Mouse (Mus musculus): Measurements from ENCODE around the gene Pcgf3.

Gene Pcgf3

DNA sequence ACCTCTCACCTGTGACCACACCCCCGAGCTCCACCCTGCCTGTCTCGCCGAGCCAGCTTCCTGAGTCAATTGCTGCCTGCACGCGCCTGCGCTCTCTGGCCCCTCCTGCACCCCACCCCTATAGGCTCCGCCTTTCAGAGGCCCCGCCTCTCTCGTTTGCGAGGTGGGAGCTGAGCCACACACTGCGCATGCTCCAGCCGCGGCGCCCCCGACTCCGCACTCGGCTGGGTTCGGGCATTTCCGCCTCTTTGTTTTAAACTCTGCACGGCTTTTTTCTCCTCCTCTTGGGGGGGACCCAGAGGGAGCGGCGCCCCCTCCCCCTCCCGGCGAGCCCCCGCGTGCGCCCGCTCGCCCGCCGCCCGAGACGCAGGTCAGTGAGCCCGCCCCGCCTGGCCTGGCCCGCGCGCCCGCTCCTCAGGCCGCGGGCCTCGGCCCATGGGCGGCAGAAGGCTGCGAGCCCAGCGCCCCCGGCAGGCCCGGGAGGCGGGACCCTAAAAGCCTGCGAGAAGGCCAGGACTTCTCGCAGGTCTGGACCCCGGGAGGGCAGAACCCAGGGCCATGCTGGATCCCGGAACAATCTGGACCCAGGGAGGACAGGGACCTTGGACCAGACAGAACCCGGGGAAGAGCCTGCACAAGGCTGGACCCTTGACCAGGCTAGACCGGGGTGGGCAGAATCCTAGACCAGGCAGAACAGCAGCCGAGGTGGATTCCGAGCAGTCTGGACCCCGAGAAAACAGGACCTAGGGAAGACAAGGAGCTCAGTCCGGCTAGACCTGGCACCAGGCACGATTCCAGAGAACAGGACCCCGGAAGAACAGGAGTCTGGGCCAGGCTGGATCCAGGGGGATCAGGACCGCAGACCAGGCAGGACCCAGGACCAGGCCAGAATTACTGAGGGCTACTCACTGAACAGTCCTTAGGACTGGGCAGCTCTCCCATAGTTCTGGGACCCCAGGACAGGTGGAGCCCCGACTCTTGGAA is at the start of gene Pcgf3:
Gene Pcgf3 (plus strand): TSS at position 151 of the 984 bp plus-strand sequence.
- peak; percentile 96 for DNase-seq

DNA sequence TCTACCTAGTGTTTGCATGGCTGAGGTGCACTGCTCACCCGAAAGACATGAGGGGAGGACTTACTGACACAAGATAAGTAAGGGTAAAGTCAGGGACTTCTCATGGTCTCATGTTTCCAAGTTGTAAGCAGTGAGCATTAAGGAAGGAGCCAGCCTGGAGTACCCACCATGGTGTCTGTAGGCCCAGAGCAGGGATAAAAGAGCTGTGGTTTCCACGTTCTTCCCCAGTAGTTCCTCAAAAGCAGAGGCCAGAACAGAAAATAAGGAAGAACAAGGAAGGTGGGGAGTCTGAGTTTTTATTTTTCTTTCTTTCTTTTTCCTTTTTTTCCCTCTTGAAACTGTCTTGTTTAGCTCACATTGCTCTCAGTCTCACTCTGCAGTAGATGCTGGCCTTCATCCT is 46.3 kb upstream of the Pcgf3 start:
- no peak for DNase-seq

DNA sequence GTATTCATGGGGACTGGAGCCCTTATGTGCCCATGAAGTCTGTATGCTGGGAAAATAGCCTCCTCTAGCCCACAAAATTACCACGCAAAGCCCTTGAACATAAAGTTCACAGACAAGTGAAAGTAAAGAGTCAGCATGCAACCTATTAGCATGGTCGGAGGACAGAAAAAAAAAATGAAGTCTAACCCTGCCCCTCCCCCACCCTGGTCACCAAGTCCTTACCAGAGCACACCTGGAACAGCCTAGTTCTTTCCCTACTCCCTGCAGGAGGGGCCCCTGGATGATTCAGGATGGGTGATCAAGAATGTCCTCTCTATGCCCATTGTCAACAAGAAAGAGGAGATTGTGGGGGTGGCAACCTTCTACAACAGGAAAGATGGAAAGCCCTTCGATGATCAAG is 38.3 kb upstream of the Pcgf3 start:
- no peak for DNase-seq

DNA sequence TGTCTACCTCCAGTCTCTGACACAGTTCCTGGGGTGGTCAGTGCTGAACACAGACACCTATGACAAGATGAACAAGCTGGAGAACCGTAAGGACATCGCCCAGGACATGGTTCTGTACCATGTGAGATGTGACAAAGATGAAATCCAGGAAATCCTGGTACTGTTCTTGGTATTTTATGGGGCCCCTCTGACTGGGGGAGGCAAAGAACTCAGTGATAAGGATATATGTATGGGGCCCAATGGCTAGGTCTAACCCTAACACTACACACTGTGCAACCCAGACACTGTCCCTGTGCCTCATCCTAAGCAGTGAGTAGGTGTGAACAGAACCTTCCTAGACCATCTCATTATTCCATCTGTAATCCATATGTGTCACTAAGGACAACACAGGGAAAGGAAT is 37.6 kb upstream of the Pcgf3 start:
- DNase-seq: no peak

DNA sequence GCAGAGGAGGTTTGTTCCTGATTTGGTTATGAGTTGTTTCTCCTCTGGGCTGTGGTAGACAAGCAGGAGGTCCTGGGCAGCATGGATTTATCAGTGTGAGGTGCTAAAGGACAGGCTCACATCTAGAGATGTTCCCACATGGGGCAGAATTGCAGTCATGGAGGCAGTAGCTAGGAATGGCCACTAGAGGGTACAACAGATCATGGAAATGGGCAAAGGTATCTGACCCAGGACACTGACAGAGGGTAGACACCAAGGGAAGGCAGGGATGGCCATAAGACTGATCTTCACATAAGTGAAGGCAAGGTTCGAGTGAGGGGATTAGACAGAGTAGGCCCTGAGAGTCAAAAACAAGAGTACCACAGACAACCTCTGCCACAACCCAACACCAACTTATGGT is 33.8 kb upstream of the Pcgf3 start:
- DNase-seq: peak; percentile 73

DNA sequence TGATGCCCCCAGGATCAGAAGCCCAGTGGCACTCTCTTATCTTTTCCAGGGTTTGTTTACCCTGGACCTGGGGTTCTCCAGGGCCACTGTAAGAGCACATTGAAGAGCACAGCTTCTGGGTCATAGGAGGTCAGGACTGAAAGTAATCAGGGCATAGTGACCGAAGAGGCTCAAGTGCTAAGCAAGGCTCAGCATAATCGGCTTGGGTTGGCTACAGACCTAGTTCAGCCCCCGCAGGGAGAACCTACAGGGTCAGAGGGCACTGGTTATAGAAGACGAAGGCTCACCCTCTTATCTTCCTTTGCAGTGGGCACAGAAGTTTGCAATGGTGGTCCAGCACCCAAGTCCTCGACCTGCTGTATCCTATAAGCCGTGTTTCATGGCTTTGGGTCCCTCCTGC is 29.8 kb upstream of the Pcgf3 start:
- DNase-seq: peak; percentile 53

DNA sequence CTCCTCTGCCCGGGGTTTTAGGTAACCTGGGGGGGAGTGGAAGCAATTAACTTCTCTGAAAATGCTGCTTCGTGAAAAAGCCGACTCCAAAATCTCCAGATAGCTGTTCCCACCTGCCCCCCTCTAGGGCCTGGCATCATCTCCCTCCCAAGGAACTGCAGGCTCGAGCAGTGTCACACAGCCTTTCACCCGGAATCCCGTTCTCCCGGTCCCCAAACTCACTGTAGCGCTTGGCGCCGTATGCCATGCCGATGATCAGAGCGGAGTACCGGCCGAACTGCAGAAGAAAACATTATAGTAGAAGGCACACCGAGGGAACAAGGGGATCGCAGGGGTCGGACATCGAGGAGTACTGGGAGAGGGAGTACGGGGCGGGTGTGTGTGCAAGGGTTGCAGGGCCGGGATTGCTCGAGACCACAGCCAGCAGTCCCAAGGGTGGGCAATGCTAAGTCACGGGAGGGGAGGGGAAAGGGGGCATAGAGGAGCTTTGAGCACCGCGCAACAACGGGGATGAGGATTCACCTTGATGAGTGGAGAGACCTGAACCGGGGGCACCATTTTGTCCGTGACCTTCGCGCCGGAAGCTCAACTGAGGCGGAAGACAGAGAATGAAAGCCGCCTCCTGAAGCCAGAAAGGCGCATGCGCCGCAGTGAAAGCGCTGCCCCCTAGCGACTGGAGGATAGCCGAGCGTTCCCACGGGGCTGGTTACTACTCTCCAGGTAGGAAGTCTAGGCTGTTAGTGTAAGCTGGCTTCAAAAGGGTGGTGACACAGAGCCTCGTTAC is 27.0 kb upstream of the Pcgf3 start, which contains the start of gene Atp5k:
Gene Atp5k (minus strand): TSS at position 645 of the 784 bp plus-strand sequence.
- DNase-seq: peak; percentile 95

DNA sequence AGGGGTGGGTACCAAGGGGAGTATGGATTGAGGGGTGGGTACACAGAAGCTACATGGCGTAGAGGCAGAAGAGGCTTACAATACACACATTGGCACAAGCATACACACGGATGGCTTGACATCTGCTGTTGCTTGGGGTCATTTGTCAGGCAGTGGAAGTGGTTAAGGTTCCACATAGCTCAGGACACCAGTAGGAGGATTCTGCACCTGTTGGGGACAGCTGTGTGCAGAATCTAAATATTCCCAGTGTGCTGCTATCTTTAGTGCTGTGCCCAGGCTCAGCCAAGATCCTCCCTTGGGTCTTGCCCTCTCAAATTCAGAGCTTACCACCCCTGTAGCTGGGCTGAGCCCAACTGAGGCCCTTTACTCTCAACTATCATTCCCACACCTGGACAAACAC is 24.9 kb upstream of the Pcgf3 start:
- no peak for DNase-seq

DNA sequence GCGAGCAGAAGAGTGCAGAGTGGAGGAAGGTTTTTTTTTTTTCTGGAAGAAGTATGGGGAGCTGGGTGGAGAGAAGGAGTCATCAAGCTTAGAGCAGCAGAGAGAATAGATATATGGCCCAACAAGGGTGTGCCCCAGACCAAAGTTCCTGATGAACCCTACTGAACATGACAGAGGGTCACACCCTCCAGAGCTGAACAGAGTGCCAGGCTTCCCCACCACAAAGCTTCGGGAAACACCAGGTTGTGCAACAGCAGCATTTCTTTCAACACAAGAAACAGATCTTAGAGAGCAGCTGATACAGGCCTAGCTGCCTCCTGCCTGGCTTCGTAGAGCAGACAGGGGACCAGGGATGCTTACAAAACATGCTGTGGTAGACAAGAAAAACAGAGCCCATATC is 14.1 kb upstream of the Pcgf3 start:
- no peak for DNase-seq

DNA sequence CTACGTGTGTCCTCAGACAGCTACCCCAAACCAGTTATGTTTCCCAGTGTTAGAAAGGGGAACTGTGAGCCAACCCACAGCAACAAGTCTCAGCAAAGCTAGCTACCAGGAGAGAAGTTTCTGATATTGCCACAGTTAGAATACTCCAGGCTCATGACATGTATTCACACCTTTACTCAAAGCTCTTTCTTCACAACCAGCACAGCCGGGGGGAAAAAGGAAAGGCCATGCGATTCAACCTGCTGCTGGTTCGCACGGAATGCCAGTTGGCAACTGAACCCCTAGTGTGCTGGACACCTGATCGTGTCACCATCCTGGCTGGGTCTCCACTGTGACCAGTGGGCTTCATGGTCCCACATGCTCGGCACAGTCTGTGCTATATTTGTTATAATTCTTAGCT is 13.2 kb upstream of the Pcgf3 start:
- no peak for DNase-seq

DNA sequence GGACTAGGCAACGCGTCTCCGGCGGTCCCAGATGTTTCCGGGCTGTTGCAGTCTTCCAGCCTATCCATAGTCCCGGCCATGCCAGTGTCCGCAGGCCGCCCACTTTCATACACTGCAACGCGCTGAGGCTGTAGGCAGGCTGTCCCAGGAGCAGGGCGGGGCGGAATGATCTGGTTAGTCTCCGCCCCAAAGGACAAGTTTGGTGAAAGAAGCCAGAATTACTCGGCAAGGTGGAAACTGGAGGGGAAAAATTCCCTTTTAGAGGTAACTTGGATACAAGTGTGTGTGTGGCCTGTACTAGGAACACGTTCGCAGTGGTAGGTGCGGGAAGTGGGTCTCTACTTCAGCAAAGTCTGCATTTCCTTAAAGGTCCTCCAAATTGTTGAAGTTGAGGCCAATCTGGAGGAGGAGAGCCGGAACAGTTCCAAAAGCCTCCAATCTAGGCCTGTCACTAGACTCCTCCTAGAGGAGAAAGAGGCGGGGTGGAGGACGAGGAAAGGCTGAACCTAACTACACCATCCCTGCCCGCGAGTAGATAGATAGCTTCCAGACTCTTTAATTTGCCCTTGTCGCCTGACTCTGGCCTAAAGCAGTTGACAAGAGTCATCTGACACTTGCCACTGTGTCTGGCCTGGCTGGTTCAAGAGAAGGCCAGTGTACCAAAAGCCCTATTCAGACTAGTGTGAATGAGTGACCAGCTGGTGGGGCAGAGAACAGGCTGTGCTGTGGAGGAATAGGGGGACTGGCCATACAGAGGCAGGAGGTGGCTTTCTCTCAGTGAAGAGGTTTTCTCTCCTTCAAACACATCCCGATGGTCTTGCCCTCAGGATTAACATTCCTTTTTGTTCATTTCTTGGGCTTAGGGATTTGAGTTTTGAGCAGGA is 12.0 kb upstream of the Pcgf3 start, which contains the start of gene Mfsd7a:
Gene Mfsd7a (minus strand): TSS at position 107 of the 884 bp plus-strand sequence.
- peak; percentile 65 for DNase-seq

DNA sequence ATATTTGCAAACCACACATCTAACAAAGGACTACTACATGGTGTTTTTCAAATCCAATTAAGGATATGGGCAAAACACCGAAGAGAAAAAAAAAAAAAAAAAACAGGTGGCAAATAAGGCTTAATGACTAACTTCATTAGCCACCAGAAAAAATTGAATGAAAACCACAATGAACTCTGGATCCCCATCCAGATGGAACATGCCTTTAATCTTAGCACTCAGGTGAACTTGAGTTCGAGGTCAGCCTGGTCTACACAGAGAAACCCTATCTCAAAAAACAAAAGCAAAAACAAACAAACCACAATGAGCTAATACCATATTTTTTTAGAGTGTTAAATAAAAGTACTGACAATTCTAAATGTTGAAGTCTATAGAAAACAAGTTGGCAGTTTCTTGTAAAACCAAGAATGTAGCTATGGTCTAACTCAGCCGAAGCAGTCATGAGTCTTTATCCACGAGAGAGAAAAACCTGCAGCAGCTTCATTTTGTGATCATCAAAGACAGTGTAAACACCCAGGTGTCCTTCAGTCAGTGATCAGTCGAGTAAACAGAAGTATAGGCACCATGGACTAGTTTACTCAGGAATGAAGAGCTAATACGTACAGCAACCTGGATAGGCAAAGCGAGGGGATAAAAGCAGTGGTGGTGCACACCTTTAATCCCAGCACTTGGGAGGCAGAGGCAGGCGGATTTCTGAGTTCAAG is 10.0 kb upstream of the Pcgf3 start:
- no peak for DNase-seq

DNA sequence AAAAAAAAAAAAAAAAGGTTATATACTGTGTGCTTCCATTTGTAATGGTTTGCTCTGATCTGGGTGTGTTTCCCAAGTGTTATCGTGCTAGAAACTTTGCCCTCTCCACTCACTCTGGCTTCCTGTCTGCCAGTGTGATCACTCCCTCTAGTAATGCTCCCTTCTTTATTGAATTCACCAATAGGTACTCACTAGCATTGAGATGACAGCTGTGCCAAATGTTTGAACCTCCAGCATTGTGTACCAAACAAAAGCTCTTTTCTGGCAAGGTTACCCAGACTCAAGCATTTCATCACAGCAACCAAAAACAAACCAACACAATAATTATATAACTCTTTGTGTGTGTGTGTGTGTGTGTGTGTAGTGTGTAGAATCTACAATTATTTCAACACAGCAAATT is 9.4 kb upstream of the Pcgf3 start:
- no peak for DNase-seq

DNA sequence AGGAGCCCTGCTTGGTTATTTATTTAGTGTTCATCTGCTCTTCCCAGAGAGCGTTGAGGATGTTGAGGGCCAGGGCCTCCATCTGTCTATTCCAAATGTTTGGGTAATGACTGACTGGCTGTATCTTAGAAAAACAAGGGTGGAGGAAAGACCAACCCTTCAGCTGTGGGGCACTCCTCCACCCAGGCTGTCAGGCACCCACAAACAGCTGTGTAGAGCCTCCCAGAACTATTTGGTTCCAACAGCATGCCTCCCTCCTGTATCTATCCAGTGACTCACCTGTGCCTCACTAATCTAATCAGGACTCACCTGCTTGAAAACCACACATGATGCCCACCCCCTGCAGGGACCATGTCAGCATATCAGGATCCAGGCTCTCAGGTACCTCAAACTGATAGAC is 8.6 kb upstream of the Pcgf3 start:
- DNase-seq: no peak

DNA sequence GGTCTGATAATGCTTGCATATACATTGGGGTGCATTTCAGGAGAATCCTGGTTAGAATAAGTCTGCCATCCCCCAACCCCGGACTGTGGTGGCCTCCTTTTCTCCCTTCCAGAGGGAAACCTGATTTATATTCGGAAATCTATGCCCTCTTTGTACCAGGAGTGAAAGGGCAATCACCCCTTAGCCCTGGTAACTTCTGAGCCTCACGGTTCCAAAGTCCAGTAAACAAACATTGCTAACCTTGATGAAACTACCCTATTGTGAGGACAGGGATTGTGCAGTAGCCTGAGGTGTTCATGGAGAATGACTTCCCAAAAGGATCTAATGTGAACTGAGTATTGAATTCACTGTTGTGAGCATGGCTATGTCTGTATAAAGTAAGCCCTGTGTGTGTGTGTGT is 6.9 kb upstream of the Pcgf3 start:
- DNase-seq: no peak

DNA sequence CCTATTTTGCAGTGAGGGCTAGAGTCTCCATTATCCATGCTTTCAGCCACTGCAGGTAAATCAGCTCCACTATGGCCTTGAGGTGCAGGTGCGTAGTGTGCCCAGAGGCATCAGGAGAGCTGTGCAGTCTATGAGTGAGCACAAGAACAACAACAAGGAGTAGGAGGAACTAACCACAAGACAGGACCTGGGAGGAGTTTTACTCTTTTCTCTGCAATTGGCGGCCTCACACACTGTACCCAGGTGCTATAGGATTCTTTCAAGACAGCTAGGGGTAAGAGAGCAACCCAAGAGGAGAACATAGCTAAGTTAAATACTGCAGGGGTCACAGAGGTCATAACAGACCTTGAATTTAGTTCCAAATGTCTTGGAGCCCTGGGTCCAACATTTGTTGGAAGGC is 2.3 kb upstream of the Pcgf3 start:
- DNase-seq: no peak

DNA sequence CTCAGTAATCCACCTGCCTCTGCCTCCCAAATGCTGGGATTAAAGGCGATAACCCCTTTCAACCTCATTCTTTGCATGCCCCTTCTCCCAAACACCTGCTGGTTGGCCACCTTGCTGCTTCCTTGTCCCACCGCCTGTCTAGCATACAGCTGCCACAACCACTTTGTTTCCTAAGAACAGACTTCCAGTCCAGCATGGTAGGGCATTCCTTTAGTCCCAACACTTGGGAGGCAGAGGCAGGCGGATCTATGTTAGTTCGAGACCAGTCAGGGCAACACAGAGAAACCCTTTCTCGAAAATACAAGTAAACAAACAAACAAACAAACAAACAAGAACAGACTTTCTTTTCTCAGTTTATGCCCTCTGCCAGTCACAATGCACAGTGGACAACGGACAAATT is 571 bp upstream of the Pcgf3 start:
- DNase-seq: no peak

DNA sequence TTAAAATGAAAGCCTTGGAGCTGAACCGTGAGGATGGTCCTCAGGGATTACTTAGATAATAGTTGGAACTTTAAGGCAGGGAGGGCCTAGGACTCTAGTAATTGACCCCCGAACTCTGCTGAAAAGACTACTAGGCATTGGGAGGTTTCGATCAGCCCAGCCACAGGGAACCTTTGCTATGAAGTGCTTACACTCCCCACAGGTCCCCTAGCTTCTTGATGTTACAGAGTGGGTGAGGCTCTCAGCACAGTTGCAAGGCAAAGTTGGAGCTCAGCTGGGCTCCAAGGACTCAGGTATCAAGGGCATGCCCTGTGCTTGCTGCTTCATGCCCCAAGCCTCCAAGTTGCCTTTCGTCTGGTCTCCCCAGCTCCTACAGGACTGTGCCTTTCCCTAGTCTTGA is 1.4 kb downstream of the Pcgf3 start:
- no peak for DNase-seq

DNA sequence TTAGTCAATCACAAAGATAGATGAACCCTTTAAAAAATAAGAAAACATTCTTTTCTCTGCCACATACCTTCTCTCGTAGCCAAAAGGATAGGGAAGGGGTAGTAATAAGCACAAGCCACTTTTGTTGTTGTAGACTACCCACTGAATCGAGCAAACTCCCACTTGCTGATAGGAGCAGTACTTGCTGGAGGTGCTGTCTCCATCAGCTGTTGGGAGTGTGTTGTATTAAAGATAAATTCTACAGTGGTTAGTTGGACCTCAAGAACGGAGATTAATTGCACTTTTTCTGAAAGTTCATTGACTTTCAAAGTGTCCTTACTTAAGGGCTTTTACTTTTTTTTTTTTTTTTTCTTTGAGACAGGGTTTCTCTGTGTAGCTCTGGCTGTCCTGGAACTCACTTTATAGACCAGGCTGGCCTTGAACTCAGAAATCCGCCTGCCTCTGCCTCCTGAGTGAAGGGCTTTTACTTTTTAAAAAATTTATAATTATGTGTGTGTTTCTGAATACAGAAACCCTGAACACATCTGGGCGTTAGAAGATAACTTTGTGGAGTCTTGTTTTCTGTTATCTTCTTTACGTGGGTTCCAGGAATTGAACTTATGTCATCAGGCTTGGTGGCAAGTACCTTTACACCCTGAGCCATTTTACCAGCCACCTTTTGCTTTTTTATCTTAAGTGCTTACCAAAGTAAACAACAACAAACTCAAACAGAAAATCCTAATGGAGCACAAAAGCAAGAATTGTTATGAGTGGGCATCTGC is 4.3 kb downstream of the Pcgf3 start:
- DNase-seq: no peak

DNA sequence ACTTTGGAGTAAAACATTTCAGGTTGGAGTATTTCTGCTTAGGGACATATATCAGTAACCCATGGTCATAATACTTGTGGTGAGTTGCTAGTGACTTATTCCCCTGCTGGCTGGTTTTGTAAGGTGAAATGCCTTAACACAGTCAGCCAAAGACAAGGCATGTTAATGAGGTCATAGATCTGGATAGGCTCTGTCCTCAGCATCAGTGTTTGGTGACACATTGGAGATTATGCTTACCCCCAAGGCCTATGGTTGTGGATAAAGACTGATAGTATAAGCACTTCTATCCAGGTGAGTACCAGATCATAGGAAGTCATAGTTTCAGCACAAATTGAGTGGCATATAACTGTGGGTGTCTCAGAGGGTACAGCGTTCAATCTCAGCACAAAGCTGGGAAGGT is 5.6 kb downstream of the Pcgf3 start:
- no peak for DNase-seq

DNA sequence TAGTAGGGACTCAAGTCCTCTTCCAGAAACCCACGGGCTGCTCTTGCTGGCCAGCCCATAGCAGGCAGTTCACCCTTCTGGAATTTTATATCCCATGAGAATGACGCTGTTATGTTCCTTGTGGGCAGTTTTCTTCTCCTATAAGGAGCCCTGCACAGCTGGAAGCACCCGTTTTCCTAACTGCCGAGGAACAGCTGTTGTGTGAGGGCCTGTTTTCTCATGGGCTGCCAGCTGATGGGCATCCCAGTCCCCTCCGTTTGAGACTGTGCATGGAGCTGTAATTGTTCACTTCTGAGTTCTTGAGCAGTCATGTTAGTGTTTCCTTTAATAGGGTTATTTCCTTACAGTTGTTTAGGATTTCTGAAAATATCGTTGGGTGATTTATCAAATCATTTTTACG is 8.6 kb downstream of the Pcgf3 start:
- no peak for DNase-seq
